Mouse (Mus musculus) forebrain, postnatal 0 days (tissue): ENCODE results near the gene Cars. TPM values are rescaled to one million over a fixed set of nuclear protein-coding genes. Genes with fewer than 3 reads are reported as not detected.

Source experiments
- ATAC-seq: fragments of 200-750 bp; cut with Nextera tagmentation; 2 replicates; pipeline ENCODE4 v1.8.0; 2017; ENCODE audit warnings: mild to moderate bottlenecking, moderate library complexity
- DNase-seq: peaks from one replicate; pipeline ENCODE4 v3.0.0-alpha.2; 2015
- H3K27ac ChIP-seq: fragments of 300-500 bp; sonication (generic); 2 replicates; pipeline ENCODE4 v1.5.1; 2014; ENCODE audit warnings: low read depth, mild to moderate bottlenecking, antibody characterized with exemption, low read length, moderate library complexity, mixed read lengths
- H3K27me3 ChIP-seq: fragments of 300-500 bp; sonication (generic); 2 replicates; pipeline ENCODE4 v1.6.1; 2014; ENCODE audit warnings: mild to moderate bottlenecking, low read length, mixed read lengths; ENCODE audit not compliant: insufficient read depth
- H3K36me3 ChIP-seq: fragments of 300-500 bp; sonication (generic); 2 replicates; pipeline ENCODE4 v1.6.1; 2014; ENCODE audit warnings: mild to moderate bottlenecking, moderate library complexity; ENCODE audit not compliant: insufficient read depth
- H3K4me1 ChIP-seq: fragments of 300-500 bp; sonication (generic); 2 replicates; pipeline ENCODE4 v1.6.1; 2014; ENCODE audit warnings: antibody characterized with exemption; ENCODE audit not compliant: insufficient read depth
- H3K4me2 ChIP-seq: fragments of 300-500 bp; sonication (generic); 2 replicates; pipeline ENCODE4 v1.6.1; 2014; ENCODE audit warnings: low read depth, mild to moderate bottlenecking, moderate library complexity
- H3K4me3 ChIP-seq: fragments of 300-500 bp; sonication (generic); 2 replicates; pipeline ENCODE4 v1.5.1; 2014; ENCODE audit warnings: low read depth, low read length, mixed read lengths
- H3K9ac ChIP-seq: fragments of 300-500 bp; sonication (generic); 2 replicates; pipeline ENCODE4 v1.6.1; 2014; ENCODE audit warnings: mild to moderate bottlenecking
- H3K9me3 ChIP-seq: fragments of 300-500 bp; sonication (generic); 2 replicates; pipeline ENCODE4 v1.6.1; 2016; ENCODE audit warnings: low read length
- CTCF ChIP-seq: sonication (generic); IDR thresholded peaks from 2 replicates; pipeline ENCODE4 v1.5.1; 2016; ENCODE audit warnings: antibody characterized with exemption, control low read depth, low read depth
- WGBS: fragments of 180-500 bp; shearing (Covaris S2); extraction: QIAGEN DNeasy Blood & Tissue Kit; methylation state at CpG from one replicate; pipeline ENCODE4 v1.1.7; 2014; 5-methylcytosine and 5-hydroxymethylcytosine counted together
- polyA plus RNA-seq: library from polyadenylated mRNA; unstranded; fragments of >200 nt; fragmentation: Nextera tagmentation; extraction: Ambion mirVana; gene quantifications from 2 replicates; pipeline ENCODE4 v1.2.1, GENCODE M21; 2015
- total RNA-seq: library from RNA; depleted of rRNA; stranded (reverse); fragments of >200 nt; gene quantifications from 2 replicates; pipeline ENCODE4 v1.2.3, GENCODE M21; 2014

Gene Cars
- total and polyA plus RNA-seq, 2 experiments from 2014 or later, result 68.1 to 74.9 TPM

DNA sequence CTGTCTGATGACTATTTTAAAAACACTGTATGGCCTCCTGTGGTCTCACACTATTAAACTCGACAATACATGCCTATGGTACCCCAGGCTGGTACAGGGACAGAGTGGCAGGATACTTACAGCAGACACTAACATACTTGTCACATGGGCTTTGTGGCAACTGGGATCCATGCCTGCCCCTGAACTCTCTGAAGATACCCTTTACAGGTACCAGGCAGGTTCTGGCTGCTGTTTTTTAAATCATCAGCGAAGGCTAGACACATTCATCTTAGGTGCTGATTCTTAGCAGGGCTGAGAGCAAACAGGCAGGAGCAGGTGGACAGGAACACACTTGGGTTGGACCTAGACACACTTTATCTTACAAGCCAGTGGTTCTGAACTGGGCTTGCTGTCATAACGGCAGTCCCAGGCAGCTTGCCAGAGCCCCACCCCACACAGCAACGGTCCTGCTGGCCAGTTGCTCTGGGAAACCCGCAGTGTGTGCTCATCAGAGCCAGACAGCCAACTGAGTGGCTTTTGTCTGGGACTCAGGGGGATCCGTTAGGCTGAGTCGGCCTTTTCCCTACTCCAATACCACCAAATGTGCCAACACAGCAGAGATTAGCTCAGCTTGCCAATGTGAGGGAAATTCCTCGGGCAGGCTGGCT, 42.8 kb downstream of the Cars start:
- Histone ChIP-seq H3K27ac (no peak overlapping the region), H3K4me2 (no peak overlapping the region), H3K27me3 (no peaks in the 10 kb centered on the region), H3K4me3 (no peak overlapping the region), H3K4me1 (no peaks in the 10 kb centered on the region), H3K36me3 (peaks cover 69% of the 10 kb centered on the region), H3K9me3 (no peaks in the 10 kb centered on the region), H3K9ac (no peak overlapping the region)
- peak; percentile 23 for DNase-seq
- no peak for TF ChIP-seq CTCF
- ATAC-seq, result peak; percentile 79
- WGBS, result 47% methylated on average over 8 of the region's 8 CpGs

DNA sequence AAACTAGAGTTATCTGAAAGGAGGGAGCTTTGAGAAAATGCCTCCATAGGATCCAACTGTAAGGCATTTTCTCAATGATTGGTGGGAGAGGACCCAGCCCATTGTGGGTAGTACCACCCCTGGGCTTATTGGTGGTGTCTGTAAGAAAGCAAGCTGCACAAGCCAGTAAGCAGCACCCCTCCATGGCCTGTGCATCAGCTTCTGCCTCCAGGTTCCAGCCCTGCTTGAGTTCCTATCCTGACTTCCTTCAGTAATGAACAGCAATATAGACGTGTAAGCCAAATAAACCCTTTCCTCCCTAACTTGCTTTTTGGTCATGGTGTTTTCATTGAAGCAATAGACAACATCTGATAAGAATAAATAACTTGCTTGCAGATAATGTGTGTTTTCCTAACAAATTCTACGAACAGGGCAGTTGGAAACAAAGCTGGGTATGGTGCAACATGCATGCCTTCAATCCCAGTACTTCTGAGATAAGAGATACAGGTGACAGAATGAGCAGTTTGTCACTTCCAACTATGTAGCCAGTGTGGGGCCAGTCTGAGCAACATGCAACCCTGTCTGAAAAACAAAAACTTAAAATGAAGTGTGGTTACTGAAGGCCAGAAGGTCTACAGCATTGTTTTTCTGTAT, 50.2 kb downstream of the Cars start:
- no peaks in the 10 kb centered on the region for H3K27me3 ChIP-seq
- peak overlapping the region; percentile 81 for H3K4me2 ChIP-seq
- peaks cover 2% of the 10 kb centered on the region for H3K36me3 ChIP-seq
- peak overlapping the region; percentile 58 for H3K9ac ChIP-seq
- no peak for TF ChIP-seq CTCF
- DNase-seq (no peak), ATAC-seq (peak; percentile 10)
- no peaks in the 10 kb centered on the region for H3K9me3 ChIP-seq
- peaks cover 12% of the 10 kb centered on the region for H3K4me1 ChIP-seq
- peak overlapping the region; percentile 80 for H3K27ac ChIP-seq
- peak overlapping the region; percentile 89 for H3K4me3 ChIP-seq
- WGBS, result 44% methylated on average over 2 of the region's 2 CpGs

DNA sequence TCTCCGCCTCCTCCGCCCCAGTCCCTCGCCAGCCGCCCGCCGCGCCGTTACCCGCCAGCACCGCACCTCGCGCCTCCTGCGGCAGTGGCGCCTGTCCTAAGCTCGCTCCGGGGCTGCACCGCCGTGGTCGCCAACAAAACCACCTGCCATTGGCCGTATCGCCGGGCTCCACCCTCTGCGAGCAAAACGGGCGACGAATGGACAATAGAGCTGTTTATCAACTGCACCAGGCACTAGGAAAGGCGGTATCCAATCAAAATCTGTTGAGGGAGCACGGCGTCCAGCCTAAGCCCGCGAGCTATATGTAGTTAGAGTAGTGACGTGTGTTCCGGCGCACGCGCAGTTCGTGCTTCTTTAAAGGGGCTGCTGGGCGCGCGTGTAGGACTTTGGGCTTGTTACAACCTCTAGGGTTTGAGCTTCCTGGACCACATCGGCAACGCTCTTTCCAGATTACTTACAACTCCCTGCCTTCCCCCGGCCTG, 50.9 kb downstream of the Cars start, which contains the start of gene Nap1l4:
Gene Nap1l4, minus strand, starts transcription at position 131 of the 482 bp plus-strand sequence.
- Histone ChIP-seq H3K4me3 (peak within 1 kb of the TSS; percentile 89), H3K9ac (peak within 1 kb of the TSS; percentile 87), H3K36me3 (no peaks in the 10 kb centered on the region; the same call in 1 of the 2 replicates), H3K27ac (peak within 1 kb of the TSS; percentile 92), H3K4me2 (peak within 1 kb of the TSS; percentile 81), H3K27me3 (no peaks in the 10 kb centered on the region), H3K4me1 (peaks cover 12% of the 10 kb centered on the region), H3K9me3 (no peaks in the 10 kb centered on the region)
- no peak for TF ChIP-seq CTCF
- ATAC-seq (peak; percentile 99), DNase-seq (peak; percentile 99)
- under 1% methylated on average over 43 of the region's 43 CpGs for WGBS

DNA sequence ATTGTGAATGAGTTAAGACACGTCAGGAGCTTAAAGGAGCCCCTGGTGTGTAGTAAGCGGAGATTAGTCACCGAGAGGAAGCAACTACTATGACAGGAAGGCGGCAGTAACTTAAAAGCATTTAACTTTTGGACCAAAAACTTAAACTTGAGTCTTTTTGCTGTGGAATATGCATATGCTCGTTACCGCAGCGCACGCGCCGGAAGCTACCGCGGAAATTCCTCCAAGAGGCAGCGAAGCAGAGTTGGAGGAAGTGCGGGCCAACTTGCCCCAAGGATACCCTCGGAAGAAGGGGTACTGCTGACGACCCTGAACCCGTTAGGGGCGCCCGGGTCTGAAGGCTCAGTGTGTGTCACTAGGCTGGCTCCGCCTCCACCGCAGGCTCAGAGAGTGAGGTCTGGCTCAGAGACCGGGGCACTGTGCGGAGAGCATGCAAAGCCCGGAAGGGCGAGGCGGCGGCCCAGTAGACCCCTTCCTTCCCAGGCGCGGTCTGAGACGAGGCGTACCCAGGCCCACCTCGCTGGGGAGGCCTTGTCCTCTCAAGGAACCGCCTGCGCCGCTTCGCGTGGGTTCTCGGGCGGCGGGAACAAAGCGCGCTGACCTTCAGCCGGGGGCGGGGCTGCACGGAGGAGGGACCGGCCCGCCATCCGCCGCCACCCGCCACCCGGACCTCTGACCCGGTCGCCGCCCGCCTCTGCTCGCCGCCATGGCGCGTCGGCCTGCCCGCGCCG, 51.5 kb downstream of the Cars start:
- peak; percentile 58 for ATAC-seq
- Histone ChIP-seq H3K36me3 (no peaks in the 10 kb centered on the region; the same call in 1 of the 2 replicates), H3K4me3 (peak overlapping the region; percentile 89), H3K9ac (peak overlapping the region; percentile 87), H3K27me3 (no peaks in the 10 kb centered on the region), H3K27ac (peak overlapping the region; percentile 92), H3K4me2 (peak overlapping the region; percentile 77), H3K4me1 (peaks cover 12% of the 10 kb centered on the region), H3K9me3 (no peaks in the 10 kb centered on the region)
- 1% methylated on average over 58 of the region's 63 CpGs for WGBS
- peak; percentile 49 for DNase-seq
- TF ChIP-seq CTCF, result no peak

DNA sequence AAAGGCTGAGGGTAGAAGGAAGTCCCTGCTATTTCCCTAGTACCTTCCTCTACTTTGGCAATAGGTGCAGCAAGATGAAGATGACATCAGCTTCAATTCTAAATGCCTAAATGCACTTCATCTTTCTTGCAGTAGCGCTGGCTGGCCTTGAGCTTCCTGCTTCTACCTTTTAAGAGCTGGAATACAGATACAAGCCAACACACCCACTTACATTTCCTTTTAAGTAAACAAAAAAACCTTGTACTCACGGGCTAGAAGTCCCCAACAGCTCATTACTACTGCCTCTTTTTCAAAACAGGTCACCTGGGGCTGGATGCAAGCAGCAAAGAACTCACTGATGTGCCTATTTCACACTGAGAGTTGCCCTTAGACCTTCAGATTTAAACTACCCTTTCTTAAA, 53.3 kb downstream of the Cars start:
- TF ChIP-seq CTCF, result no peak
- no peak for DNase-seq
- H3K9me3 ChIP-seq, result no peaks in the 10 kb centered on the region
- no peaks in the 10 kb centered on the region for H3K36me3 ChIP-seq
- H3K27me3 ChIP-seq, result no peaks in the 10 kb centered on the region
- H3K27ac ChIP-seq, result no peak overlapping the region
- no peak overlapping the region for H3K9ac ChIP-seq
- WGBS, result 58% methylated on average over 2 of the region's 2 CpGs
- ATAC-seq, result no peak
- no peak overlapping the region for H3K4me2 ChIP-seq
- no peak overlapping the region for H3K4me3 ChIP-seq
- peaks cover 12% of the 10 kb centered on the region for H3K4me1 ChIP-seq

DNA sequence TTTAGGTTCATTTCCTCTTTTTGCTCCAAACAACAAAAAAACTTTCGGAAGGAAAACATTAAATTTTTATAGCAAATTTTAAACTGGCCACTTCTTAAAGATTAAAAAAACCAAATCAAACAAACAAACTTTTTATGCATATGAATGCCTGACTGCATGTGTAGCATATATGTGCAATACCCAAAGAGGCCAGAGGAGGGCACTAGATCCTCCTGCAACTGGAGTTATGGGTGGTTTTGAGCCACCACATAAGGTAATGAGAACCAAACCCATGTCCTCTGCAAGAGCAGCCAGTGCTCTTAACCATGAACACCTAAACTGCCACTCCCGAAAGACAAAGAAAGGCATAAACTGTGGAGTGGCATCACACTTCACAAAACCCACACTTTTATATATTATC, 55.5 kb downstream of the Cars start:
- 94% methylated on average over 2 of the region's 2 CpGs for WGBS
- DNase-seq (peak; percentile 22), ATAC-seq (no peak)
- Histone ChIP-seq H3K9ac (no peak overlapping the region), H3K4me2 (no peak overlapping the region), H3K27me3 (no peaks in the 10 kb centered on the region), H3K36me3 (peaks cover 4% of the 10 kb centered on the region), H3K4me1 (peaks cover 6% of the 10 kb centered on the region), H3K27ac (no peak overlapping the region), H3K4me3 (no peak overlapping the region), H3K9me3 (no peaks in the 10 kb centered on the region)
- peak; percentile 71 for TF ChIP-seq CTCF
